Mouse (Mus musculus) hindbrain, postnatal 0 days (tissue): Measurements from ENCODE around the gene Prokr1. TPM values are rescaled to one million over a fixed set of nuclear protein-coding genes. Genes with fewer than 3 reads are reported as not detected.
"Not testable (repeated sequence)": the region's sequence is repeated elsewhere in the genome, so short reads cannot be mapped to it uniquely, and the experiment has no call there.

Experiments
- ATAC-seq: fragments of 200-750 bp; cut with Nextera tagmentation; 2 replicates; pipeline ENCODE4 v1.8.0; 2017; ENCODE audit warnings: mild to moderate bottlenecking, moderate TSS enrichment, moderate library complexity
- DNase-seq: peaks from one replicate; pipeline ENCODE4 v3.0.0-alpha.2; 2015; ENCODE audit warnings: low spot score
- H3K27ac ChIP-seq: fragments of 300-500 bp; sonication (generic); 2 replicates; pipeline ENCODE4 v1.5.1; 2014; ENCODE audit warnings: mild to moderate bottlenecking
- H3K27me3 ChIP-seq: fragments of 300-500 bp; sonication (generic); 2 replicates; pipeline ENCODE4 v1.6.1; 2014; ENCODE audit warnings: low read length, mixed read lengths; ENCODE audit not compliant: insufficient read depth
- H3K36me3 ChIP-seq: fragments of 300-500 bp; sonication (generic); 2 replicates; pipeline ENCODE4 v1.6.1; 2014; ENCODE audit warnings: low read length, mixed read lengths; ENCODE audit not compliant: insufficient read depth
- H3K4me1 ChIP-seq: fragments of 300-500 bp; sonication (generic); 2 replicates; pipeline ENCODE4 v1.6.1; 2014; ENCODE audit warnings: antibody characterized with exemption, low read length, mixed read lengths; ENCODE audit not compliant: insufficient read depth
- H3K4me2 ChIP-seq: fragments of 300-500 bp; sonication (generic); 2 replicates; pipeline ENCODE4 v1.6.1; 2014; ENCODE audit warnings: low read depth, mild to moderate bottlenecking, low read length, moderate library complexity, mixed read lengths
- H3K4me3 ChIP-seq: fragments of 300-500 bp; sonication (generic); 2 replicates; pipeline ENCODE4 v1.5.1; 2014; ENCODE audit warnings: low read length
- H3K9ac ChIP-seq: fragments of 300-500 bp; sonication (generic); replicated peaks from 2 replicates; pipeline ENCODE4 v1.6.1; 2014; ENCODE audit warnings: mild to moderate bottlenecking, low read length, moderate library complexity, mixed read lengths
- H3K9me3 ChIP-seq: fragments of 300-500 bp; sonication (generic); 2 replicates; pipeline ENCODE4 v1.6.1; 2016; ENCODE audit warnings: low read length, mixed read lengths
- CTCF ChIP-seq: IDR thresholded peaks from 2 replicates; pipeline ENCODE4 v1.5.1; 2016; ENCODE audit warnings: antibody characterized with exemption, control low read depth, low read depth
- WGBS: fragments of 180-500 bp; shearing (Covaris S2); extraction: QIAGEN DNeasy Blood & Tissue Kit; methylation state at CpG from one replicate; pipeline ENCODE4 v1.1.7; 2014; 5-methylcytosine and 5-hydroxymethylcytosine counted together
- polyA plus RNA-seq: library from polyadenylated mRNA; unstranded; fragments of >200 nt; fragmentation: Nextera tagmentation; extraction: Ambion mirVana; gene quantifications from 2 replicates; pipeline ENCODE4 v1.2.1, GENCODE M21; 2015
- total RNA-seq: library from RNA; depleted of rRNA; stranded (reverse); fragments of >200 nt; gene quantifications from 2 replicates; pipeline ENCODE4 v1.2.3, GENCODE M21; 2014; rRNA removed

The Prokr1 gene
- total RNA-seq (3.6 and 4.5 TPM in 2 replicates), polyA plus RNA-seq (0.89 and 1.0 TPM in 2 replicates)

DNA sequence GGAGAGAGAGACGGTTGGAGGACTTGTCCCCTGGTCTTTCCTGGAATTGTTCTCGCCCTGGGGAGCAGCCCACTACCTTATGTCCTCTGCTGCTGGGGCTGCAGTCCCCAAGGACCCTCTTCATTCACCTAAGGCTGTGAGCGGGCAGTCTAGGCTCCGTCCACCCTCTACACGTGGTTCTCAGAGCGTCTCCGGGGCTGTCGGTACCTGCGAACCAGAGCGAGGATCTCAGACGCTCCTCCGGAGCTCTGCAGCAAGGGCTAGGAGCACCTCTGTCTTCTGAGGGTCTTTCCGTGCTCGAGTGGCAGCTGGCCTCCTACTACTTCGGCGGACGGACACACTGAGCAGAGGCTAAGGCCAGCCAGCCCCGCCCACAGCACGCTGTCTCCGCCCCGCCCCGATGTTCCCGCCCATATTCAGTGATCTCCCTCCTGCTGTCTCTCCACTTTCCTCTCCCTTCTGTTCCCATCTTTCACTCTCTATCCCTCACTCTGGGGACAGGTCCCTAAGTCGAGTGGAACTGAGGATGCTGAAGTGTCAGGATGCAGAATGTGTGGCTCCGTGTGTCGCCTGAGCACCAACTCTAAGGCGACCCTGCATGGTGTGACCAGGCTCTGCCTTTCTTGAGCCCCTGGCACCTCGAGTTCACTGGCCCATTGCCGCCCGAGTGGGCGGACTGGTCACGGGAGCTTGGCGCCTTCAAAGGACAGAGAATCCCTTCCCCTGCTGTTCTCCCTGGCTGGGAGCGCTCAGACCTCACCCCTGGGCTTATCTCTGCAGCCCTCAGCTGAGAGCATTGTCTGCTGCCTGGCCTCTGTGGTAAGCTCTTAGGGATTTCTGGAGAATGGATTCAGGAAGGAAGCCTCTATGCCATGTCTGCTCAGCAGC, at the start of gene Prokr1:
TSS of gene Prokr1 (minus strand) at position 350 of the 888 bp plus-strand sequence.
- Histone ChIP-seq H3K36me3 (no peaks in the 10 kb centered on the region), H3K27me3 (no peaks in the 10 kb centered on the region), H3K9me3 (no peaks in the 10 kb centered on the region), H3K4me1 (peaks cover 4% of the 10 kb centered on the region; the same call in 1 of the 2 replicates), H3K9ac (peak within 1 kb of the TSS; percentile 40; the same call in 1 of the 2 replicates), H3K4me2 (peak within 1 kb of the TSS; percentile 73), H3K4me3 (peak within 1 kb of the TSS; percentile 49), H3K27ac (no peak within 1 kb of the TSS)
- DNase-seq (peak; percentile 45), ATAC-seq (peak; percentile 84)
- WGBS: 1% methylated on average over 34 of the region's 34 CpGs
- TF ChIP-seq CTCF: no peak

DNA sequence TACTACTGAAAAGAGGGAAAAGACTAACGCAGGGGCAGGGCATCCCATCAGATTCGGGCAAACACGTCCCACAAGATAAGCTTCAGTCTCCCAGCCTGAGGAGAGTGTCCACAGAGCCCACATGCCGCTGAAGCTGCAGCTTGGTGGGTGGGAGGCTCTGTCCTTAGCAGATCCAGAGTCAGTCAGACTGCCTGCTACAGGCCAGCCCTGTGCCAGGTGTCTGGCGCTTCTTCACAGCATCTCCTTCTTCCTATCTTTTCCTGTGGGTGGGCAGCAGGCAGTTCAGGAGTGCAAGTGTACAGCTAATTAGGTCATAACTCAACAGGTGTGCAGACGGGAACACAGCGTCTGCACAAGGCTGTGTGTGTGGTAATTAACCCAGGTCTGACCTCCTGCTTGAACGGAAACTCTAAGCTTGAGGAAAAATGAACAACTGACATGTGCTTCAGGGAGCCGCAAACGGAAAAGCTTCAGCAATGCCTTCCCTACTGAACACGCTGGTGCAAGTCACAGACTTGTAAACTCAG, 47.7 kb upstream of the Prokr1 start:
- no peak overlapping the region for H3K9ac ChIP-seq
- no peak for TF ChIP-seq CTCF
- DNase-seq: peak; percentile 6

DNA sequence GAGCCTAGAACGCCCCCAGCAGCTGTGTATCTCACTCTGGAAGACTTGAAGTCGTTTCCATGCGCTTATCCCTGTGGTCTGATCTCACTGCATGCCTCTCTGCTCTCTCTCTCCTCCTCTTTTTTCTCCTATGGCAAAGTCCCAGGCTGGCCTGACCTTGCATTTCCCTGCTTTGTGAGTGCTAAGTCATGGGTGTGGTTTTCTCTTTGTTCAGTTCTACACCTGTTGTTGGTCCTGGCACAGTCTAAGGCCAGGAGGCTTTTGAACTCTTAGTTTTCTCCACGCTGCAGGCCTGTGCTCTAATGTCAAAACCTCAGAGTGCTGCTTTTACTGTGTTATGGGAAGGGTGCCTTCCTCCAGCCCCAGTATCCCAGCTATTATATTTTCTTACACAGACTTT, 41.6 kb upstream of the Prokr1 start:
- no peak overlapping the region for H3K9ac ChIP-seq
- ATAC-seq: no peak
- no peak for TF ChIP-seq CTCF

More for the DNA sequence above, 47.7 kb upstream of the Prokr1 start:
- 62% methylated on average over 11 of the region's 11 CpGs for WGBS
- no peaks in the 10 kb centered on the region for H3K27me3 ChIP-seq
- no peak overlapping the region for H3K4me2 ChIP-seq
- H3K4me1 ChIP-seq: no peaks in the 10 kb centered on the region
- H3K9me3 ChIP-seq: no peaks in the 10 kb centered on the region
- H3K4me3 ChIP-seq: no peak overlapping the region
- H3K27ac ChIP-seq: no peak overlapping the region
- H3K36me3 ChIP-seq: no peaks in the 10 kb centered on the region
- no peak for ATAC-seq

DNA sequence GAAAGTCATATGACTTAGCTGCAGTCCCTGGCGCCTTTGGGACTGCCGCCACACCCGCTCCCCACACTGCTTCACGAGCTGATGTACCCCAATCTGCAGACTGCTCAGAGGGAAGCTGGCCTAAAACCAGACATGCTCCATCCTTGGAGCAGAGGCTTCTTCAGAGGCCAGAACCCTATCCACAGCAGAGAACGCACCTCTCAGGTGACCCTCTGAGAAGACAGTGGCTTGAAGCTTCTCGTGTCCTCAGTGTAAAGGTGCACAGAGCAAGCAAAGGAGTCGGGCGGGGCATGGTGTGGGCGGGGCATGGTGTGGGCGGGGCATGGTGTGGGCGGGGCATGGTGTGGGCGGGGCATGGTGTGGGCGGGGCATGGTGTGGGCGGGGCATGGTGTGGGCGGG, 38.4 kb upstream of the Prokr1 start:
- not testable (repeated sequence) for DNase-seq, H3K27me3 ChIP-seq, H3K9ac ChIP-seq, H3K4me3 ChIP-seq, H3K36me3 ChIP-seq, H3K4me2 ChIP-seq, H3K9me3 ChIP-seq, H3K27ac ChIP-seq, H3K4me1 ChIP-seq, ATAC-seq
- WGBS: 86% methylated on average over 12 of the region's 15 CpGs

More for the DNA sequence above, 41.6 kb upstream of the Prokr1 start:
- 73% methylated on average over 4 of the region's 4 CpGs for WGBS
- Histone ChIP-seq H3K4me1 (no peaks in the 10 kb centered on the region), H3K4me3 (no peak overlapping the region), H3K4me2 (no peak overlapping the region), H3K27me3 (no peaks in the 10 kb centered on the region), H3K9me3 (no peaks in the 10 kb centered on the region), H3K27ac (no peak overlapping the region), H3K36me3 (no peaks in the 10 kb centered on the region)
- no peak for DNase-seq

DNA sequence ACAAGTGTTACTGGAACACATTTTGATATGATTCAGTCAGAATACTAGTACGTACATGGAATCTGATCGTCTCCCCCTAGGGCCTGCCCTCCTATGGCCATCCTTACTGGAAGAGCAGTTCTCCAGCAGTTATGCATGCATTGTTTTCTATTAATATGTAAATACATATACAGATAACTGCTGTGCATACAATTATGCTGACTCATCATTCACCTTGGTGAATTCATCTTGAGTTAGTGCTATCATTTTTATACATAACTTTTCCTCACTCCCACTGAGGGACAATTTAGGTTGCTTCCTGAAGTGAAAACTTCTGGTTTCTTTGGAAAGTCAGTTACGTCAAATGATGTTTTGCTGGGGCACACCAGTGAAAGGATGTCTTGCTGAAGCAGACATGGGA, 32.6 kb upstream of the Prokr1 start:
- no peaks in the 10 kb centered on the region for H3K9me3 ChIP-seq
- TF ChIP-seq CTCF: no peak
- no peak overlapping the region for H3K4me3 ChIP-seq
- DNase-seq: no peak
- H3K4me2 ChIP-seq: no peak overlapping the region
- ATAC-seq: no peak
- H3K9ac ChIP-seq: no peak overlapping the region
- WGBS: 89% methylated on average over 3 of the region's 3 CpGs
- H3K27ac ChIP-seq: no peak overlapping the region
- H3K27me3 ChIP-seq: no peaks in the 10 kb centered on the region
- H3K36me3 ChIP-seq: no peaks in the 10 kb centered on the region
- 0 out of 2 replicates have a peak, but pooled peaks cover 3% of the 10 kb centered on the region for H3K4me1 ChIP-seq

DNA sequence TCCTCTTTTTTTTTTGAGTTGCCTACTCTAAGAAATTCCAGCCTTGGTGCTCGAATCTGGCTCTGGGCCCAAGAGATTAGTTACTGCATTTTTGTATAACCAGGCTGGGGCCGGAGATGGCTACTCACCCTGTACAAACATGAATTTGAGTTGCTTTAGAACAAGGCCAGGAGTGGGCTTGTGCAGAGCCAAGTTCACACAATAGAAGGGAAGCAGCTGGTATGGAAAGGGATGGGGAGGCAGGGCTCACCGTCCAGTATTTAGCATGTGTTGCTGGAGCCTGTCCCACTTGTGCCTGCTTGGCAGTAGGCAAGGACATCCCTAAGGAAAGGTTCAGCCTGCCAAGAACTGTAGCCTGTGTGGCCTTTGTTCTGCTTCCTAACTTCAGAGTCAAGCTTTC, 30.7 kb upstream of the Prokr1 start:
- Histone ChIP-seq H3K4me2 (no peak overlapping the region), H3K4me1 (0 out of 2 replicates have a peak, but pooled peaks cover 3% of the 10 kb centered on the region), H3K27me3 (no peaks in the 10 kb centered on the region), H3K9me3 (no peaks in the 10 kb centered on the region), H3K36me3 (no peaks in the 10 kb centered on the region), H3K4me3 (no peak overlapping the region), H3K9ac (no peak overlapping the region), H3K27ac (peak overlapping the region; percentile 56; the same call in 1 of the 2 replicates)
- ATAC-seq: peak; percentile 93
- 27% methylated on average over 3 of the region's 3 CpGs for WGBS
- DNase-seq: peak; percentile 82
- no peak for TF ChIP-seq CTCF
